In the genomic region with DNA sequence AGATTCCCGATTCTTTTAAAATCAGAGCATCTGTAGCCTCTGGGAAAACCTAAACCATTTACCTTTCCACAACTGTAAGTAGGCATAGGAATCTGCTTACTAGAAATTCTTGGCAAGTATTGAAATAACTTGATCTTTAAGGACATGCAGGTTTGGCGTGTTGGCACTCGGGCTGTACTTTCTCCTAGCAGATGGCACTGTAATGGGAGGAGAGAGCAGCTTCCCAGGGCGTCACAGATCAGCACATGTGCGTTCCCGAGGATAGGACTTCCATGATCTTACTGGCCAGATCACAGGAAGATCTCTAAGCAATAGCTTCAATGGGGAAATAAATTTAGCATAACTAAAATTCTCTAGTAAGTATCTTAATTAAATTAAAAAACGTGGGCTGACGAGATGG, we compare ENCODE assay signal across 23 mouse cellular contexts. TPM values are rescaled to one million over a fixed set of nuclear protein-coding genes. Genes with fewer than 3 reads are reported as not detected.
A peak's percentile ranks its signal among the peaks of the same experiment; 100 is the strongest.
DNase-seq lines count a peak whose midpoint lies in the region; ATAC-seq and TF ChIP-seq lines count a peak whose summit lies in the region.
"Had no signal": no experiment of that assay in that cellular context is flagged by ENCODE, and none has a peak within 500 bp of the region (broad histone marks: within the 10 kb centered on the region; RNA-seq: fewer than 3 reads in every experiment).

No protein-coding gene starts in this region.

- no peak for ATAC-seq in hindbrain, postnatal 0 days
- ATAC-seq in heart, embryonic 12.5 days (ENCODE audit: insufficient number of reproducible peaks, low FRiP score) = no peak
- ATAC-seq: CD4-positive, CD25-positive, alpha-beta regulatory T cell, adult 4 months; forebrain, embryonic 14.5 days; forebrain, postnatal 0 days had no signal

- TF ChIP-seq CTCF in hindbrain, postnatal 0 days (IDR thresholded peaks at IDR 0.05; ENCODE audit: low read depth) = no peak

- no peaks in the 10 kb centered on the region for H3K9me3 ChIP-seq in hindbrain, postnatal 0 days (ENCODE audit: low read length)
- H3K9me3 ChIP-seq in hindbrain, embryonic 10.5 days = no peaks in the 10 kb centered on the region
- no peaks in the 10 kb centered on the region for H3K9me3 ChIP-seq in heart, embryonic 12.5 days (replicated peaks)
- H3K9me3 ChIP-seq: forebrain, embryonic 10.5 days; heart, embryonic 15.5 days had no signal

- no peak overlapping the region for H3K4me2 ChIP-seq in hindbrain, postnatal 0 days (ENCODE audit: low read depth, low read length)
- no peak overlapping the region for H3K4me2 ChIP-seq in heart, embryonic 12.5 days
- H3K4me2 ChIP-seq: heart, embryonic 11.5 days; heart, embryonic 15.5 days; hindbrain, embryonic 14.5 days had no signal

- DNase-seq in kidney, adult 11 months = peak; percentile 5
- DNase-seq in kidney, postnatal 36 days = no peak
- peak; percentile 7 for DNase-seq in cerebellum, adult 8-10 months
- peak; percentile 50 to 55 for DNase-seq in cerebellum, postnatal 10 days
- DNase-seq in cerebellum, postnatal 36 days = peak; percentile 11 to 15
- no peak for DNase-seq in hindbrain, postnatal 0 days (ENCODE audit: low spot score)
- DNase-seq in hindbrain, embryonic 10.5 days (ENCODE audit: low spot score) = no peak
- DNase-seq: adrenal gland, adult 8-10 months; adrenal gland, postnatal 25 days; forebrain, postnatal 0 days; gastrocnemius, adult 2 months; gastrocnemius, postnatal 14 days; heart, postnatal 10 days; heart, postnatal 36 days; kidney, adult 18-20 months; kidney, adult 9 months had no signal

- H3K27ac ChIP-seq in hindbrain, postnatal 0 days = no peak overlapping the region
- H3K27ac ChIP-seq in hindbrain, embryonic 10.5 days = no peak overlapping the region
- H3K27ac ChIP-seq in heart, embryonic 12.5 days (ENCODE audit: poor library complexity, severe bottlenecking) = no peak overlapping the region
- H3K27ac ChIP-seq: forebrain, embryonic 10.5 days; gastrocnemius, adult 2 months; heart, embryonic 15.5 days; hindbrain, embryonic 14.5 days had no signal

- H3K36me3 ChIP-seq in hindbrain, postnatal 0 days (ENCODE audit: insufficient read depth, low read length) = peaks cover 38% of the 10 kb centered on the region
- peaks cover 75% of the 10 kb centered on the region for H3K36me3 ChIP-seq in hindbrain, embryonic 10.5 days
- H3K36me3 ChIP-seq in heart, embryonic 12.5 days = peaks cover 42% of the 10 kb centered on the region

- no peaks in the 10 kb centered on the region for H3K4me1 ChIP-seq in hindbrain, postnatal 0 days (ENCODE audit: insufficient read depth, low read length)
- H3K4me1 ChIP-seq in hindbrain, embryonic 10.5 days (replicated peaks) = no peaks in the 10 kb centered on the region
- peaks cover 12% of the 10 kb centered on the region; the same call in 1 of the 2 replicates for H3K4me1 ChIP-seq in heart, embryonic 12.5 days (replicated peaks)
- H3K4me1 ChIP-seq: forebrain, embryonic 10.5 days had no signal

- H3K4me3 ChIP-seq in hindbrain, postnatal 0 days (ENCODE audit: low read length) = no peak overlapping the region
- no peak overlapping the region for H3K4me3 ChIP-seq in hindbrain, embryonic 10.5 days
- H3K4me3 ChIP-seq in heart, embryonic 12.5 days = no peak overlapping the region
- H3K4me3 ChIP-seq: forebrain, embryonic 10.5 days; gastrocnemius, adult 2 months; heart, embryonic 15.5 days had no signal

- no peak overlapping the region for H3K9ac ChIP-seq in hindbrain, postnatal 0 days (replicated peaks; ENCODE audit: low read length)
- H3K9ac ChIP-seq in heart, embryonic 12.5 days = no peak overlapping the region
- H3K9ac ChIP-seq: forebrain, postnatal 0 days; heart, embryonic 15.5 days; hindbrain, embryonic 14.5 days had no signal

- WGBS in hindbrain, postnatal 0 days = 87% methylated on average over 8 of the region's 8 CpGs
- 94% methylated on average over 8 of the region's 8 CpGs for WGBS in hindbrain, embryonic 10.5 days
- 91% methylated on average over 8 of the region's 8 CpGs for WGBS in heart, embryonic 12.5 days

- no peaks in the 10 kb centered on the region for H3K27me3 ChIP-seq in hindbrain, postnatal 0 days (ENCODE audit: insufficient read depth, low read length)
- H3K27me3 ChIP-seq in hindbrain, embryonic 10.5 days (ENCODE audit: insufficient read depth, poor library complexity, severe bottlenecking) = no peaks in the 10 kb centered on the region
- H3K27me3 ChIP-seq in heart, embryonic 12.5 days (replicated peaks) = no peaks in the 10 kb centered on the region
- H3K27me3 ChIP-seq: heart, embryonic 15.5 days had no signal

RNA-seq across cellular contexts. Expression of a gene that starts 32.4 kb away (rescaled TPM):
- 9.9 and 11.4 TPM in 2 replicates for total RNA-seq in hindbrain, postnatal 0 days (2014; rRNA removed)
- polyA plus RNA-seq in hindbrain, postnatal 0 days (2015; fragmentation: Nextera tagmentation; extraction: Ambion mirVana) = 39.6 and 42.6 TPM in 2 replicates
- polyA plus RNA-seq in hindbrain, embryonic 10.5 days (2016; fragmentation: Nextera tagmentation; extraction: Ambion mirVana) = 71.1 and 102 TPM in 2 replicates
- polyA plus RNA-seq in heart, embryonic 12.5 days (2016; fragmentation: Nextera tagmentation; extraction: Ambion mirVana) = 56.0 and 65.6 TPM in 2 replicates

Comparison
In these comparisons a context has a peak if more than half of its experiments do, and no peak if none do; other contexts are left out.
1. DNase-seq: peak in kidney, adult 11 months (single experiment), cerebellum, adult 8-10 months (single experiment), cerebellum, postnatal 10 days (2 of 2) and cerebellum, postnatal 36 days (2 of 2); none in kidney, postnatal 36 days (0 of 2), hindbrain, postnatal 0 days (single experiment) and hindbrain, embryonic 10.5 days (single experiment).